Mouse (Mus musculus) ES-E14 (cell line): ENCODE results near the gene Cnbd2. TPM values are rescaled to one million over a fixed set of nuclear protein-coding genes. Genes with fewer than 3 reads are reported as not detected.
A peak's percentile ranks its signal among the peaks of the same experiment; 100 is the strongest.

Experiments used
- DNase-seq: peaks from one replicate; pipeline ENCODE4 v3.0.0-alpha.2; 2013; ENCODE audit warnings: low read depth, low spot score
- H3K27ac ChIP-seq: 2 replicates; pipeline ENCODE4 v1.5.1; 2012; ENCODE audit warnings: low read depth, mild to moderate bottlenecking, low read length, moderate library complexity, mixed read lengths; ENCODE audit not compliant: poor library complexity, insufficient read depth, severe bottlenecking
- H3K36me3 ChIP-seq: 2 replicates; pipeline ENCODE4 v1.6.1; 2012; ENCODE audit warnings: mild to moderate bottlenecking, low read length, moderate library complexity, mixed read lengths; ENCODE audit not compliant: control insufficient read depth, poor library complexity, insufficient read depth, severe bottlenecking
- H3K4me1 ChIP-seq, 2 experiments: fragments of 150-350 bp in 1 of 2; sonication (generic) in 1 of 2; 2 replicates each; pipeline ENCODE4 v1.6.1; 2012; ENCODE audit warnings: low read length in 2 of 2, mild to moderate bottlenecking in 1 of 2, mixed read lengths in 1 of 2; ENCODE audit not compliant: control insufficient read depth in 2 of 2, insufficient read depth in 2 of 2, poor library complexity in 1 of 2
- H3K4me3 ChIP-seq, 2 experiments: fragments of 150-350 bp in 1 of 2; sonication (generic) in 1 of 2; 2 replicates each; pipeline ENCODE4 v1.5.1; 2012; ENCODE audit warnings: low read length in 2 of 2, low read depth in 1 of 2, mild to moderate bottlenecking in 1 of 2, mixed read lengths in 1 of 2; ENCODE audit not compliant: insufficient read depth in 1 of 2, poor library complexity in 1 of 2, severe bottlenecking in 1 of 2
- H3K9ac ChIP-seq: 2 replicates; pipeline ENCODE4 v1.6.1; 2012; ENCODE audit warnings: low read depth, mild to moderate bottlenecking, low read length, mixed read lengths; ENCODE audit not compliant: poor library complexity, insufficient read depth, severe bottlenecking
- H3K9me3 ChIP-seq: fragments of 150-350 bp; sonication (generic); 2 replicates; pipeline ENCODE4 v1.6.1; 2012; ENCODE audit warnings: low read depth, mild to moderate bottlenecking, low read length; ENCODE audit not compliant: control insufficient read depth, insufficient read depth
- CHD2 ChIP-seq: IDR thresholded peaks from 2 replicates; pipeline ENCODE4 v1.6.1; 2014; ENCODE audit warnings: mild to moderate bottlenecking, low read depth, low read length, inconsistent platforms
- HCFC1 ChIP-seq: IDR thresholded peaks from 2 replicates; pipeline ENCODE4 v1.6.1; 2012; ENCODE audit warnings: low read length, inconsistent platforms, borderline replicate concordance; ENCODE audit not compliant: insufficient read depth
- MAFK ChIP-seq: IDR thresholded peaks from 2 replicates; pipeline ENCODE4 v1.6.1; 2014; ENCODE audit warnings: mild to moderate bottlenecking, low read depth, low read length, inconsistent platforms; ENCODE audit not compliant: insufficient read depth
- ZC3H11A ChIP-seq: IDR thresholded peaks from 2 replicates; pipeline ENCODE4 v1.6.1; 2012; ENCODE audit warnings: low read depth, mild to moderate bottlenecking, inconsistent platforms, low read length, borderline replicate concordance
- ZNF384 ChIP-seq: IDR thresholded peaks from 2 replicates; pipeline ENCODE4 v1.6.1; 2012; ENCODE audit warnings: low read depth, low read length, inconsistent platforms
- in situ Hi-C, 2 experiments: fragments of 600-800 bp; cut with MboI; formaldehyde crosslinking; loops; one replicate each; pipeline ENCODE4 v1.15.1; 2025; ENCODE audit warnings: low sequenced_read_pairs in 2 of 2, inconsistent platforms in 1 of 2; ENCODE audit not compliant: unreplicated experiment in 2 of 2
- total RNA-seq: library from RNA; depleted of rRNA; stranded (reverse); fragments of 300-350 nt; gene quantifications from 2 replicates; pipeline ENCODE4 v1.2.3, GENCODE M21; 2012

Gene Cnbd2
- total RNA-seq, 1 experiment = 1.6 TPM

GRCm38 (mm10) chr2:156307261-156307660 lies 4.8 kb upstream of the Cnbd2 start:
- no peak overlapping the region for H3K4me3 ChIP-seq
- TF ChIP-seq ZNF384 = no peak
- no peak for TF ChIP-seq ZC3H11A
- no peak for TF ChIP-seq CHD2
- TF ChIP-seq MAFK = no peak
- TF ChIP-seq HCFC1 = no peak
- in situ Hi-C loops = no loop called here
- H3K27ac ChIP-seq = no peak overlapping the region
- peaks cover 34% of the 10 kb centered on the region for H3K36me3 ChIP-seq
- no peak overlapping the region for H3K9ac ChIP-seq
- no peaks in the 10 kb centered on the region for H3K9me3 ChIP-seq
- no peak for DNase-seq
- no peaks in the 10 kb centered on the region for H3K4me1 ChIP-seq

GRCm38 (mm10) chr2:156309948-156310347 lies 2.2 kb upstream of the Cnbd2 start:
- H3K4me1 ChIP-seq = 0 out of 4 replicates have a peak, but pooled peaks cover 0 to 2% of the 10 kb centered on the region in 2 experiments
- no peaks in the 10 kb centered on the region for H3K9me3 ChIP-seq
- no peak overlapping the region for H3K27ac ChIP-seq
- peaks cover 16% of the 10 kb centered on the region for H3K36me3 ChIP-seq
- in situ Hi-C loops = no loop called here
- TF ChIP-seq CHD2 (no peak), ZC3H11A (no peak), MAFK (no peak), ZNF384 (no peak), HCFC1 (no peak)
- H3K4me3 ChIP-seq = no peak overlapping the region
- DNase-seq = no peak
- no peak overlapping the region for H3K9ac ChIP-seq

- H3K4me1 ChIP-seq = 0 out of 4 replicates have a peak, but pooled peaks cover 0 to 2% of the 10 kb centered on the region in 2 experiments
- in situ Hi-C loops = no loop called here
- H3K36me3 ChIP-seq = peaks cover 14% of the 10 kb centered on the region; the same call in 1 of the 2 replicates
- no peak overlapping the region for H3K27ac ChIP-seq
- H3K4me3 ChIP-seq = no peak overlapping the region
- TF ChIP-seq ZC3H11A (no peak), HCFC1 (no peak), CHD2 (no peak), ZNF384 (no peak), MAFK (no peak)
- DNase-seq = no peak
- H3K9me3 ChIP-seq = no peaks in the 10 kb centered on the region
- H3K9ac ChIP-seq = no peak overlapping the region
Measured at GRCm38 (mm10) chr2:156310455-156310854, 1.6 kb upstream of the Cnbd2 start.

- in situ Hi-C loops = no loop called here
- DNase-seq = no peak
- no peak overlapping the region for H3K4me3 ChIP-seq
- TF ChIP-seq CHD2 = no peak
- no peak for TF ChIP-seq ZNF384
- no peak for TF ChIP-seq MAFK
- no peak for TF ChIP-seq ZC3H11A
- no peak for TF ChIP-seq HCFC1
- peaks cover 11% of the 10 kb centered on the region; the same call in 1 of the 2 replicates for H3K36me3 ChIP-seq
- H3K9ac ChIP-seq = no peak overlapping the region
- H3K4me1 ChIP-seq = 0 out of 4 replicates have a peak, but pooled peaks cover 0 to 2% of the 10 kb centered on the region in 2 experiments
- H3K9me3 ChIP-seq = no peaks in the 10 kb centered on the region
- H3K27ac ChIP-seq = no peak overlapping the region
Measured at GRCm38 (mm10) chr2:156310945-156311344, 1.2 kb upstream of the Cnbd2 start.

GRCm38 (mm10) chr2:156311441-156311840 lies 658 bp upstream of the Cnbd2 start:
- peaks cover 9% of the 10 kb centered on the region; the same call in 1 of the 2 replicates for H3K36me3 ChIP-seq
- in situ Hi-C loops = no loop called here
- H3K4me1 ChIP-seq = 0 out of 4 replicates have a peak, but pooled peaks cover 0 to 2% of the 10 kb centered on the region in 2 experiments
- H3K4me3 ChIP-seq = peak overlapping the region; percentile 80 to 82
- H3K27ac ChIP-seq = no peak overlapping the region
- H3K9me3 ChIP-seq = no peaks in the 10 kb centered on the region
- no peak for TF ChIP-seq CHD2
- no peak for TF ChIP-seq ZNF384
- no peak for TF ChIP-seq HCFC1
- TF ChIP-seq ZC3H11A = no peak
- TF ChIP-seq MAFK = no peak
- no peak for DNase-seq
- H3K9ac ChIP-seq = peak overlapping the region; percentile 83; the same call in 1 of the 2 replicates
